Mouse (Mus musculus): ENCODE data around the gene Lbp.

DNA sequence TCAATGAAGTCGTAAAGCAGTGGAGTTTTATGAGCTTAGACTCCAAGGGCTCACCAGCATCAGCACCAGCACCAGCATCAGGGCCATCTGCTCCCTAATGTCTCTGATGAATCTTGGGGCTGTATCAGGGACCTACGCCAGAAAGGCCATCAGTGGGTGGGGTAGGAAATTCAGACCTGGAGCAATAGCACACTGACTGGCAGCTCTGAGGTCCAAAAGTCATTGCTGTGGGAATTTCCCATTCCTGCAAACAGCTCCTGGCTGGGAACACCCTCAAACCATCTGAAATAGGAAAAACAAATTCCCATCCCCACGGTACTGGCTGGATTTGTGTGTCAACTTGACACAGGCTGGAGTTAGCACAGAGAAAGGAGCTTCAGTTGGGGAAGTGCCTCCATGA lies 3.5 kb upstream of the Lbp start:
- no peak for TF ChIP-seq CTCF (IDR thresholded peaks at IDR 0.05; ENCODE audit: control insufficient read depth, insufficient read depth, insufficient read length)
- TF ChIP-seq MYOG (IDR thresholded peaks at IDR 0.05; ENCODE audit: control insufficient read depth, extremely low read depth, insufficient read length) = no peak
- TF ChIP-seq MYOD1 (IDR thresholded peaks at IDR 0.05; ENCODE audit: control insufficient read depth, insufficient read length, low read depth) = no peak
